Mouse (Mus musculus): ENCODE data around the gene Hibadh.

DNA sequence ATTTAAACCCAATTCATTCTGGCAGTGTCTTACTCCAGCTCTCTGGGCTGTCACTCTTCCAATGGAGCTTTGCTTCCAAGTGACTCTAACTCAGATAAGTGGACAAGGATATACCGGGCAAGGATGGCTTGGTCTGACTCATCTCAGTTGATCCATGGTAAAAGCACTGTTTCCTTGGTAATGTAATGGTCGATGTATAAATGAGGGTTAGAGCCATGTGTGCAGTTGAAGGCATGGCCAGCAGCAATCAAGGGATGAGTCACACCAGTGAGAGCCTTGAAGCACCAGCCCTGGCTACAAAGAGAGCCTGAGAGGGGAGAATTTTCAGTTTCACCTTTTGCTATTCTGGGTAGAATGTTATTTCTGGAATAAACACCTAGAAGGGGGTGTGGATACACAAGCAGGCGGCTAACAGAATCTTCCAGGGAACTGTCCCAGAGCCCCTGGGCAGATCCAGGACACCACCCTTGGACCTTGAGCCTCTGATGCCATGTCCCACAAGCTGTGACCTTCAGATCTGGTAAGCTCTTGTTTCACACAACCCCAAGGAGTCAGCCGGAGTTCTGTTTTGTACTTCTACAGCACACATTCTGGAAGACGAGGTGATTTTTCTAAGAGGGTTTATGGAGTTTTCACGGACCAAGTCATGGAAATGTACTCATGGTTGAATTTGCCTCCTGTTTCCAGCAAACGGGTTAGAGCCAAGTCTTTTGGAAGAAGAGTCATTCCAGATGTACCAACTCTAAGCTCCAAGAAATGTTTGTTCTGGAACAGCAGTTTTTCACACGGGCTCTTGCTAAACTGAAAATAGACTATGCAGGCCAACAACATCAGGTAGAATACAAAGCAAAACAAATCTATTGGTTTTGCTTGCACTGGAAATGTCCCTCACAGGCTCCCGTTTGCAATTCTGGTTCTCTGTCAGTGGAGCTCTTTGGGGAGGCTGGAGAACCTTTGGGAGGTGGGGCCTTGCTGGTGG is 134.1 kb downstream of the Hibadh start:
- TF ChIP-seq GATA1 (IDR thresholded peaks at IDR 0.05; ENCODE audit: borderline replicate concordance, low read length) = no peak
- no peak for TF ChIP-seq FLI1 (IDR thresholded peaks at IDR 0.05; ENCODE audit: low read length)
